Mouse (Mus musculus): ENCODE measurements around the gene Zfhx3.

- TF ChIP-seq CTCF (IDR thresholded peaks at IDR 0.05; ENCODE audit: control insufficient read depth, insufficient read depth, low read length) (no peak), POLR2A (IDR thresholded peaks at IDR 0.05; ENCODE audit: borderline replicate concordance, control insufficient read depth, low read depth, low read length) (no peak)
These were observed 459.7 kb downstream of the Zfhx3 start for GRCm38 (mm10) chr8:108402149-108402548.
